Mouse (Mus musculus): ENCODE results near the gene Pemt.

Gene Pemt

DNA sequence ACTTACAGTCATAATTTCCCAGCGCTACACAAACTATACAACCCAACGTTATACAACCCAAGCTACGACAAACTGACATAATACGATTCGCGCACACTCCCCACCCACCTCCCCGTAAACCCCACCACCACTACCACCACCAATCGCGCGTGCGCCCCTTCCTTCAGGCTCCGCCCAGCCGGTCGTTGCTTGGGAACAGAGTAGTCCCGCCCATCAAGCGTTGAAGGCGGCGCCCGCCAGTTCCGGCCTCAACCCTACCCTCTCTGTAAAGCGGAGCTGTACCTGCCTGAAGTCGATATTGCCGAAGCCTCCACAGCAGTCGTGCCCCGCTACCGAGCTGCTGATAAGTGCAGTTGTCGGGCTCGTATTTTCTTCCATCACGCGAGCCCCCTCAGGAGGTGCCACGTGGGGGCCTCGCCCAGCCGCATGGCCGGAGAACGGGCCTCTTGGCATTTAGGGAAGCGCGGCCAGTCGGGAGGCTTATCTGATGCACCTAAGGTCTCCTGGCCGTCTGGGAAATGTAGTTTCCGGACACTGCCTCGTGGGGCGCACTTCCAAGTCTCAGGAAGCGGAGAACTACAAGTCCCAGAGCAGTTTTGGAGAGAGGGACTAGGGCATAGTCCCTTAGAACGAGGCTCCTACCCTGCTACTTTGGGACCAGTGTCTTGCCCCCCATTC is at the start of gene Pemt:
Gene Pemt (minus strand): TSS at position 432 of the 678 bp plus-strand sequence.
- peak; percentile 97 for DNase-seq (ENCODE audit: low read depth, low spot score)

- DNase-seq (ENCODE audit: low read depth, low spot score) = no peak
Measured at GRCm38 (mm10) chr11:60094909-60095810, 48.9 kb upstream of the Pemt start.

DNA sequence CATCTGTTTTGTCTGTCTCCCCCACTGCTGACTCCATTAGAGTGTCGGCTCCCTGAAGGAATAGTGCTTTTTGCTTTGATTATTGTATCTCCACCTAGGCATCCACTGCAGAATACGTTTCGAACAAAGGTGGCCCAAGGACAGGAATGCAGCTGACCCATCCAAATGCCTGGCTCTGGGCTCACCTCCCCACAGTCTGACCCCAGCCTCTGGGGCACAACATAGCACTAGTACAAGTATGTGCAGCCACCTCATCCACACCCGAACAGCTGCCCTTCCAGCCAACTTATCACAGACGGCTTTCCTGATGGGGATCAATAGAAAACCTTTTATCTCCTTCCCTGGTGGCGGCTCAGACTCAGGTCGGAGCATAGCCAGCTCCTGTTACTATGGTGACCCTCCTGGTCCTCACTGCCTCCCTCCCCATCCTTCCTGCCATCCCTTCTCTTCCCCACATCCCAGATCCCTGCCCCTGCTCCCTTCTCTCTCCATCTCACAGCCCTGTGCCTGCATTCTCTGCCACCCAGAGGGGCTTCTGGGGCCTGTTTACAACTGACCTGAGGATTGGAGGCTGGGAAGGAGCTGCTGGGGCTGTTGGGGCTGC is 47.8 kb upstream of the Pemt start:
- DNase-seq (ENCODE audit: low read depth, low spot score) = no peak

GRCm38 (mm10) chr11:60093227-60093626 is 46.9 kb upstream of the Pemt start:
- no peak for DNase-seq (ENCODE audit: low read depth, low spot score)

DNA sequence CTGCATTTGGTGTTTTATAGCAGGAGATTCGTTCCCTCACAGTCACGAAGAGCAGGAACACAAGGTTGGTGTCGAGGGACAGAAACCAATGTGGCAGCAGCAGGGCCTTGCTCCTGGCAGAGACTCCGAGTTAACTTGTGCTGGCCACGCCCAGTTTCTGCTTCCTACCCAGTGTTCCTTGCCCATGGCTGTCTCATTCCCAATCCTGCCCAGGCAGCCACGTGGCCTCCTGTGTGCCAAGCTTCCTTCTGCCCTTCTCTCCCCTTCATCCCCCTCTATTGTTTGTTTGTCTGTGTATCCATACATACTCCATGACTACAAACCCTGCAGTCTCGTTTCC is 45.1 kb upstream of the Pemt start:
- no peak for DNase-seq (ENCODE audit: low read depth, low spot score)

DNA sequence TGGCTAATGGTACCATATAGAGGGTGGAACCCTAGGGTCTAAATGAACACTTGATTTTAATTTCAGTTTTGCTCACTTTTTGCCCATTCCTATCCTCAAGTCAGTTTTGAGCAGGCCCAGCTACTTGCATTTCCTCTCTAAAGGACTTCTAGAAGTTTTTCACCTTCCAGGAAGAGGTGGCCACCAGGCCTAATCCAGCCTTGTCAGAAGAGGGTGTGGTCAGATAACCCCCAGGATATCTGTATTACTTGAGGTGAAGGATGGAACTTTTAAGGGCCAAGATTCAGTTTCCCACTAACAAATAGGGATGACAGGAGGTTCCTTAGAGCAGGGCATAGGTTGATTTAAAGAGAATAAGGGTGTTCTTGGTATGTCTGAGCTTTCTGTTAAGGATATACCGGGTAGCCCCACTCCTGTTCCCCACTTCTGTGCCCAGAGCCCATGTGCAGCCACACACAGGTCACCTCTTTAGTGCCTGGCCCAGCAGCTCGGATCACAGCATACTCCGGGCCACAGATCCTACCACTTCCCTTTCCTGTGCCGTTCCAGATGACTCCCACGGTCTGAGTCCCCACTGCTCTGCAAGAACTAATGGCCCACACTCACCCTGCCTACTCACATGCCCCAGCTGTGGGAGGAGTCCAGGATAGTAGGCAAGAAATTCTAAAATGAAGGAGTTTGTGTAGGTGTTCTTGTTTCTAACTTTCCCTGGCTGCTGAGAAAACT is 44.6 kb upstream of the Pemt start:
- DNase-seq (ENCODE audit: low read depth, low spot score) = no peak

GRCm38 (mm10) chr11:60088947-60089346 is 42.7 kb upstream of the Pemt start:
- DNase-seq (ENCODE audit: low read depth, low spot score) = peak; percentile 43

- no peak for DNase-seq (ENCODE audit: low read depth, low spot score)
Measured at GRCm38 (mm10) chr11:60086676-60087075, 40.4 kb upstream of the Pemt start.

- DNase-seq (ENCODE audit: low read depth, low spot score) = peak; percentile 80
Measured at GRCm38 (mm10) chr11:60084589-60084988, 38.3 kb upstream of the Pemt start.

GRCm38 (mm10) chr11:60076790-60077189 is 30.5 kb upstream of the Pemt start:
- peak; percentile 90 for DNase-seq (ENCODE audit: low read depth, low spot score)

- DNase-seq (ENCODE audit: low read depth, low spot score) = no peak
Measured at GRCm38 (mm10) chr11:60076183-60076582, 29.9 kb upstream of the Pemt start.

DNA sequence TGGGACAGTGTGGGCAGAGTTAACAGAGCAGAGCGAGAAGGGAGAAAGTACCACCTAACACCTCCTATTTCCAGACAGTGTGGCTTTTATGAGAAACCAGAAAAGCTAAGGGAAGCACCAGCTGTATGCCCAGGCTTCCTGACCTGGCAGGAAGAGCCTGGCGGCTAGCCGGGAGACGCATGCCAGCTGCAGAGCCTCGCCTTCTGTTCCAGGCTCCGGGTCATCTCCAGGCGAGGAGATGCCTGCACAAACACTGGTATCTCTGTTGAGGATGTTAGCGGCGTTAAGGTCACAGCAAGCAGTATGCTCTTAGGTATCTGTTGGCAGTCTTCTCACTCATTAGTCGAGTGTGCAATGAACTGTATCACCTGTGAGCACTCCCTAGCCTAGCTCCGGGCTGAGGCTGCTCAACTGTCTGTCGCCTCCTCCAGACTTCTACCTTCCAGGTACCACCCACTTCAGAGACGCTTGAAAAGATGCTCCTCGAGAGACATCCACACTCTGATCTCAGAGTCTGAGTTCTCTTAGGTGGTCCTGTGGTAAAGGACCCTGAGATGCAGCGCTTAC is 27.7 kb upstream of the Pemt start:
- DNase-seq (ENCODE audit: low read depth, low spot score) = no peak

DNA sequence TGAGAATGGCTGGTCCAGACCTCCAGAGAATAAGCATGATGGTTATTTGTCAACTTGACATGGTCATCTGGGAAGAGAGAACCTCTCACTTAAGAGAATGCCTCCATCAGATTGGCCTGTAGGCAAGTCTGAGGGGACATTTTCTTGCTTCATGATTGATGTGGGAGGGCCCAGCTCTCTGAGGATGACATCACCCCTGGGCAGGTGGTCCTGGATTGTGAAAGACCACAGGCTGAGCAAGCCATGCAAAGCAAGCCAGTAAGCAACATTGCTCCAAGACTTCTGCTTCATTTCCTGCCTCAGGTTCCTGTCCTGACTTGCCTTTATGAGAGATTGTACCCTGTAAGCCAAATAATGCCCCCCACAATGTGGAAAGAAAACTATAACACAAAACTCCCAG is 26.8 kb upstream of the Pemt start:
- no peak for DNase-seq (ENCODE audit: low read depth, low spot score)

- no peak for DNase-seq (ENCODE audit: low read depth, low spot score)
Measured at GRCm38 (mm10) chr11:60071221-60071620, 24.9 kb upstream of the Pemt start.

DNA sequence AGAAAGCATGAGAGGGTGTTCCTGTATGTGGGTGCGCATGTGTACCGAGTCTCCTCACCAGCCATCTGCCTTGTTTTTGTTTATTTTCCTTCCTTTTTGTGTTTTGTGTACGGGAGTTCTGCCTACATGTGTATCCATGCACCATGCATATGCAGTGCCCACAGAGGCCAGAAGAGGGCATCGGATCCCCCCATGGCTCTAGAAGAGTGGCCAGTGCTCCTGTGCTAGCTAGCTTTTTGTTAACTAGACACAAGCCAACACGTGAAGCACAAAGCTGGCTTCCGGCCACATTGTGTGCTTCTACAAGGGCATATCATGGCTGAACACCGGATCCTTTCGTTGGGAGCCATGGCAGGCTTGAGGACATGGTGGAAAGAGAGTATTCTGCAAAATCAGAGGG is 24.3 kb upstream of the Pemt start:
- peak; percentile 72 for DNase-seq (ENCODE audit: low read depth, low spot score)

DNA sequence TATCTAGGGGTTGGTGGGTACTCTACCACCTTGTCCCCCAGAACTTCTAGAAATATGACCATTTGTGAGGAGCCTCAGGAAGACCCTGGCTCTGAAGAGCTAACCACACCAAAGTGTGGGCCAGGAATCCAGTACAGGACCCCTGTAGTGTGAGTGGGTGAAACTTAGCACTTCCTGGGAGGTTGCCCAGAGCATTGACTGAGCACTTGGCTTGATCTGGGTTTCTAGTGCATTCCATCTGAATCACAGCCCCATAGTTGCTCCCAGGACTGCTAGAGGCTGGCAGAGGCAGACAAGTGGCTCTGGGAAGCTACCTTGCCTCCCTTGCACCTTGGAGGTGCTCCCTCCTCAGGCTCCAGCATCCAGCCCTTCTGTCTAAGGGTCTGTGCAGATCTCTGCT is 22.3 kb upstream of the Pemt start:
- DNase-seq (ENCODE audit: low read depth, low spot score) = no peak

GRCm38 (mm10) chr11:60067646-60068045 is 21.4 kb upstream of the Pemt start:
- no peak for DNase-seq (ENCODE audit: low read depth, low spot score)

DNA sequence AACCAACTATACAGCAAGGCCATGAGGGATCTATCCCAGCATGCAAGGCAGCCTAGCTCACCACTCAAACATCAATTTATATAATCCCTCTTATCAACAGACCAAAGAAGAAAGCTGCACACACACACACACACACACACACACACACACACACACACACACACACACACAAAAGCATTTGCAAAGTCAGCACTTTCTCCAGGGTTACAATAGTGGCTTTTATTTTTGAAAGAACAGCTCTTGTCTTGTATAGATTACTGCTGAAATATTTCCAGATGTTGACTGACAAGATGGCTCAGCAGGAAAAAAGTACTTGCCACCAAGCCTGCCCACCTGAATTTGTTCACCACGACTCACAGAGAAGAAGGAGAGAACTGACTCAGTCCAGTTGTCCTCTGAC is 19.0 kb upstream of the Pemt start:
- DNase-seq (ENCODE audit: low read depth, low spot score) = no peak

DNA sequence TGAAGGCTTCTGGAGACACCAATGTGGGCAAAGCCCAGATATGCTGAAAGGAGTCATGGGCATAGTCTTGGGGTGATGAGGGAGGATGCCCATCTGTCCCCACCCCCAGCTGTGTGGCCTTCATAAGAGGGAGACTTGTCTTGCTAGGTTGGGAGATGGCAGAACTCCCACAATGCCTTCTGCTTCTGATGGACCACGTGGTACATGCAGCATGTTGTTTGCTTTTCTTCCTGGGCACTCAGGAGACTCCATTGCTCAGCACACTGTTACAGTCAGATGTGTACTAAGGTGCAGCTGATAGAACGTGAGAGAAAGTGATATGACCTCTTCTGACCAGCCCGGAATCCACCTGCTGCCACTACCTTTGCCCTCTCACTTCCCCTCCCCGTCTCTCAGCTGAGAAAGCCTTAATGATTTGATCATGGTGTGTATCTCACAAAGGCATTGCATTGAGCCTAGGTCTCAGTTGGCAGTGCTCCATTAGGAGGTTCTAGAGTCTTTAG is 15.3 kb upstream of the Pemt start:
- no peak for DNase-seq (ENCODE audit: low read depth, low spot score)

DNA sequence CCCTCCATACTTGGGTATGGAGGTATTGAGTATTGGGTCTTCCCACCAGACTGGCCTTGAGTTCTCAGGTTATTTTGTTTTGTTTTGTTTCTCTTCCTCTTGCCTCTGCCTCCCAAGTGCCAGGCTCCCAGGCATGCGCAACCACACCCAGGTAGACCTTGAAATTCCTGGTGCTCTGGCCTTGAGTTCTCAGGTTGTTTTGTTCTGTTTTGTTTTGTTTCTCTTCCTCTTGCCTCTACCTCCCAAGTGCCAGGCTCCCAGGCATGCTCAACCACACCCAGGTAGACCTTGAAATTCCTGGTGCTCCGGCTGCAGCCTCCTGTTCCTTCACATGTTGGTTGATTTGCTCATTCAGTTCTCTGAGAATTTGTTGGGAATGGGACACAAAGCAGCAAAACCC is 13.7 kb upstream of the Pemt start:
- no peak for DNase-seq (ENCODE audit: low read depth, low spot score)

DNA sequence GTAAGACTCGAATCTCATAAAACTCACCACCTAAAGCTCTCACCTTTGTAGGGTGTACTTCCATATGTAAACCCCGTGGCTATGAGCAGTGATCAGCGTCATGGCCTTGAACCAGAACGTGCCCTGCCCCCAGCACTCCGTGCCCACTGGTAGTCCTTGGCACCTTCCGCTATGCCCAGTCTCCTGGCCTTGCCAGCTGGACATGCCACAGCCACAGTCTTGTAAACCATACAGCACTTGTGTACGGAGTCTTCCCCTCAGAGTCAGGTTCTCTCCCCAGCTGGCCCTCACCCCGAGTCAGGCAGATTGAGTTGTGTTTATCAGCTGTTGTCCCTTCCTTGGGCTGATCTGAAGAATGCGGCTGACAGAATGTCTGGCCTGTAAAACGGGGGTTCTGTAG is 12.2 kb upstream of the Pemt start:
- DNase-seq (ENCODE audit: low read depth, low spot score) = no peak

DNA sequence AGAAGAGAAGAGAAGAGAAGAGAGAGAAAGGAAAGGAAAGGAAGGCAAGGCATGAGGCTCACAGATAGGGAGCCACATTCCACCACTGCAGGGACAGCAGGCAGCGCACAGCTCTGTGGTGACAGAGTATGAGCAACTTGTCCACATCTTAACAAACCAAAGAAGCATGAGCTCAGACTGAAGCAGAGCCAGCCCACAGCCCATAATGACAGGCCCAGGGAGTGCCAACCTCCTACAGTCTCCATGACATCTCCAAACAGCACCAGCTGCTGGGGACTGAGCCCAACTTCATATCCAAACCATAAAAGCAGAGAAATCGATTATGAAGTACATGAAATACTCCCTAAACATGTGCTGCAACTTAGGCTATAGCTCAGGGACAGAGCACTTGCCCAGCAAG is 11.7 kb upstream of the Pemt start:
- DNase-seq (ENCODE audit: low read depth, low spot score) = no peak

Measured in CD4-positive, CD25-positive, alpha-beta regulatory T cell, adult 2 months (primary cell).